Mouse (Mus musculus): ENCODE results near the gene Nploc4.

GRCm38 (mm10) chr11:120444106-120444505 is 6.6 kb upstream of the Nploc4 start:
- no peak for TF ChIP-seq POLR2A (IDR thresholded peaks at IDR 0.05; ENCODE audit: low read depth, low read length)
- no peak for TF ChIP-seq NRF1 (IDR thresholded peaks at IDR 0.05; ENCODE audit: low read depth, low read length)
- no peak for TF ChIP-seq CTCF (conservative IDR thresholded peaks at IDR 0.05 in 1 of 2, IDR thresholded peaks at IDR 0.05 in 1 of 2; ENCODE audit: low read depth in 2 of 2, low read length in 2 of 2)
- no peak for TF ChIP-seq SIN3A (IDR thresholded peaks at IDR 0.05; ENCODE audit: low read length)
- no peak for TF ChIP-seq EP300 (IDR thresholded peaks at IDR 0.05; ENCODE audit: low read length)
- TF ChIP-seq MAX (IDR thresholded peaks at IDR 0.05; ENCODE audit: low read length) = no peak

Data from CH12.LX (cell line).